Mouse (Mus musculus) myocyte (in vitro differentiated cells): ENCODE measurements around the gene C1s2. TPM values are rescaled to one million over a fixed set of nuclear protein-coding genes. Genes with fewer than 3 reads are reported as not detected.
A peak's percentile ranks its signal among the peaks of the same experiment; 100 is the strongest.

Source experiments
- H3K27me3 ChIP-seq: one replicate; pipeline ENCODE4 v1.6.1; 2011; ENCODE audit not compliant: control insufficient read depth, insufficient read depth, insufficient read length
- H3K36me3 ChIP-seq: one replicate; pipeline ENCODE4 v1.6.1; 2011; ENCODE audit not compliant: control insufficient read depth, insufficient read depth
- H3K4me2 ChIP-seq: one replicate; pipeline ENCODE4 v1.6.1; 2011; ENCODE audit warnings: low read depth, control low read depth
- H3K4me3 ChIP-seq: one replicate; pipeline ENCODE4 v1.5.1; 2011; ENCODE audit warnings: mild to moderate bottlenecking, control low read depth, moderate library complexity
- H3K79me2 ChIP-seq: one replicate; pipeline ENCODE4 v1.6.1; 2011; ENCODE audit not compliant: control insufficient read depth, insufficient read depth
- H3ac ChIP-seq: one replicate; pipeline ENCODE4 v1.6.1; 2011; ENCODE audit not compliant: control insufficient read depth, insufficient read length
- CEBPB ChIP-seq: IDR thresholded peaks from 2 replicates; pipeline ENCODE4 v1.6.1; 2011; ENCODE audit warnings: mild to moderate bottlenecking, moderate library complexity; ENCODE audit not compliant: poor library complexity, insufficient read depth, severe bottlenecking
- E2F4 ChIP-seq: IDR thresholded peaks from one replicate; pipeline ENCODE4 v1.6.1; 2011; ENCODE audit warnings: mild to moderate bottlenecking, control low read depth, moderate library complexity; ENCODE audit not compliant: insufficient read depth
- MAX ChIP-seq: IDR thresholded peaks from one replicate; pipeline ENCODE4 v1.6.1; 2011; ENCODE audit warnings: low read depth, mild to moderate bottlenecking, control low read depth
- MYOD1 ChIP-seq, 3 experiments: IDR thresholded peaks; one replicate each; pipeline ENCODE4 v1.6.1; 2011; ENCODE audit warnings: control low read depth in 2 of 3, low read depth in 2 of 3, mild to moderate bottlenecking in 2 of 3, moderate library complexity in 1 of 3; ENCODE audit not compliant: insufficient read length in 2 of 3, control insufficient read depth in 1 of 3
- MYOG ChIP-seq, 3 experiments: IDR thresholded peaks; one replicate each; pipeline ENCODE4 v1.6.1; 2011; ENCODE audit warnings: control low read depth in 2 of 3, low read depth in 2 of 3, mild to moderate bottlenecking in 2 of 3; ENCODE audit not compliant: insufficient read length in 2 of 3, control insufficient read depth in 1 of 3, insufficient read depth in 1 of 3
- POLR2A ChIP-seq: IDR thresholded peaks from one replicate; pipeline ENCODE4 v1.6.1; 2011; ENCODE audit warnings: low read depth, mild to moderate bottlenecking, control low read depth, moderate library complexity; ENCODE audit not compliant: insufficient read length
- POLR2AphosphoS2 ChIP-seq: IDR thresholded peaks from one replicate; pipeline ENCODE4 v1.6.1; 2011; ENCODE audit warnings: low read depth, control low read depth; ENCODE audit not compliant: insufficient read length
- REST ChIP-seq: IDR thresholded peaks from one replicate; pipeline ENCODE4 v1.6.1; 2011; ENCODE audit warnings: mild to moderate bottlenecking, control low read depth, moderate library complexity; ENCODE audit not compliant: insufficient read depth, insufficient read length
- SRF ChIP-seq: IDR thresholded peaks from one replicate; pipeline ENCODE4 v1.6.1; 2011; ENCODE audit warnings: low read depth; ENCODE audit not compliant: control insufficient read depth, insufficient read length
- TCF12 ChIP-seq: IDR thresholded peaks from one replicate; pipeline ENCODE4 v1.6.1; 2011; ENCODE audit warnings: mild to moderate bottlenecking, control low read depth; ENCODE audit not compliant: poor library complexity, insufficient read depth, severe bottlenecking
- TCF3 ChIP-seq: IDR thresholded peaks from one replicate; pipeline ENCODE4 v1.6.1; 2011; ENCODE audit warnings: low read depth, control low read depth; ENCODE audit not compliant: insufficient read length
- USF1 ChIP-seq: IDR thresholded peaks from one replicate; pipeline ENCODE4 v1.6.1; 2011; ENCODE audit warnings: low read depth, mild to moderate bottlenecking, control low read depth, moderate library complexity
- polyA plus RNA-seq: library from polyadenylated mRNA; unstranded; fragments of >200 nt; fragmentation: generic; extraction: Trizol; gene quantifications from one replicate; pipeline ENCODE4 v1.2.1, GENCODE M21; 2012; ENCODE audit warnings: missing spikeins

C1s2 gene
- polyA plus RNA-seq, 1 experiment: 0.07 TPM

DNA sequence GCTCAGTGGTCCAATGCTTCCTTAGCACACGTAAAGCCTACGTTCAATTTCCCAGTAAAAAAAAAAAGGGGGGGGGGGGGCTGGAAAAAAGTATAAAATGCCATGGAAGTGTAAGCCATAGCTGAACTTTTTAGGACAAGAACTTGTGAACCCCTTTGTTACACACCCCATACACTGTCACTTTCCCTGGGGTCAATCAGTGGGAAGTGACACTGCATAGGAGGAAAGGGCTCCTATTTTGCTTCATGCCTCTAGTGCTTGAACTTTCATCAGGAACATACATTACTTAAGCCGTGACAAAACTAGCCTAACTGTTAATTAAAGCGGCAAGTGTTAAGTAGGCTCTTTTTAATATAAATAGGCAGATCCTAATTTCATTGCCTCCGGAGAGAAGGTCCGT lies 26.1 kb upstream of the C1s2 start:
- H3K79me2 ChIP-seq: peaks cover 21% of the 10 kb centered on the region
- H3K4me3 ChIP-seq: peak overlapping the region; percentile 74
- peaks cover 4% of the 10 kb centered on the region for H3K36me3 ChIP-seq
- H3ac ChIP-seq: no peak overlapping the region
- no peak for TF ChIP-seq E2F4
- no peak for TF ChIP-seq TCF12
- TF ChIP-seq CEBPB: no peak
- TF ChIP-seq POLR2AphosphoS2: no peak
- no peak for TF ChIP-seq TCF3
- no peak for TF ChIP-seq MYOG (IDR thresholded peaks at IDR 0.05; ENCODE audit: control insufficient read depth in 1 of 3, insufficient read depth in 1 of 3, insufficient read length in 2 of 3, low read depth in 2 of 3)
- no peaks in the 10 kb centered on the region for H3K27me3 ChIP-seq
- H3K4me2 ChIP-seq: peak overlapping the region; percentile 59

DNA sequence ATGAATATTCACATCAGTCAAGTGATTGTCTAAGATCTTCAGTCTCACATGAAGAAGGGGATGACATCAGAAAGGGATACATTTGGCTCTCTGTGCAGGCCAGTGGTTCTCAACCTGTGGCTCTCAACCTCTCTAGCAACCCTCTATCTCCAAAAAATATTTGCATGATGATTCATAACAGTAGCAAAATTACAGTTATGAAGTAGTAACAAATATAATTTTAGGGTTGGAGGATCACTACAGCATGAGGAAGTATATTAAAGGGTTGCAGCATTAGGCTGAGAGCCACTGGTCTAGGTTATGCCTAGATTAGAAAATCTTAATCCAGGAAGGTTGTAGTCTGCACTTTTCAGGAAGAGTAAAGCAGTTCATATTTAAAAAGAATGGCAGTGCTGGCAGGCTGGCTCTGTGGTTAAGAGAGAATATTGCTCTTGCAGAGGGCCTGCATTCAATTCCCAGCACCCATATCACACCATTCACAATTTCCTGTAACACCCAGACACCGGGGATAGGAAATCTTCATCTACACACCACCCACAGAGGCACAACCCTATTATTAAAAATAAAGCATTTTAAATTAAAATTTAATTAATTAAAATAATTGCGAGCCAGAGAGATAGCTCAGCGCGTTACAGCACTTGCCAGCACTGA lies 25.4 kb upstream of the C1s2 start:
- TF ChIP-seq MYOG (IDR thresholded peaks at IDR 0.05; ENCODE audit: control insufficient read depth in 1 of 3, insufficient read depth in 1 of 3, insufficient read length in 2 of 3, low read depth in 2 of 3): no peak
- TF ChIP-seq E2F4: no peak
- Histone ChIP-seq H3K4me3 (peak overlapping the region; percentile 74), H3K36me3 (peaks cover 4% of the 10 kb centered on the region), H3ac (no peak overlapping the region), H3K27me3 (no peaks in the 10 kb centered on the region), H3K79me2 (peaks cover 15% of the 10 kb centered on the region), H3K4me2 (peak overlapping the region; percentile 59)

DNA sequence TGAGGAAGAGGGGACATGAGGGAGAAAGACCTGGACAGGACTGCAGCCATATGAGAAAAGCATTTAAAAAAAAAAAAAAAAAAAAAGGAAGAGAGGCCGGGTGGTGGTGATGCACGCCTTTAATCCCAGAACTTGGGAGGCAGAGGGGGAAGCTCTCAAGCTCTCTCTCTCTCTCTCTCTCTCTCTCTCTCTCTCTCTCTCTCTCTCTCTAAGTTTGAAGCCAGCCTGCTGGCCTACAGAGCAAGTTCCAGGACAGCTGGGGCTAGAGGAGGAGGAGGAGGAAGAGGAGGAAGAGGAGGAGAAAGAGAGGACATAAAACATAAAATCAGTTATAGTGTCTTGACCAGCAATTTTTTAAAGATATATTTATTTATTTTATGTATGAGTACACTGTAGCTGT lies 22.2 kb upstream of the C1s2 start:
- Histone ChIP-seq H3K4me2 (no peak overlapping the region), H3K79me2 (no peaks in the 10 kb centered on the region), H3ac (no peak overlapping the region), H3K27me3 (no peaks in the 10 kb centered on the region), H3K36me3 (no peaks in the 10 kb centered on the region), H3K4me3 (no peak overlapping the region)
- TF ChIP-seq USF1 (no peak), TCF3 (no peak)

DNA sequence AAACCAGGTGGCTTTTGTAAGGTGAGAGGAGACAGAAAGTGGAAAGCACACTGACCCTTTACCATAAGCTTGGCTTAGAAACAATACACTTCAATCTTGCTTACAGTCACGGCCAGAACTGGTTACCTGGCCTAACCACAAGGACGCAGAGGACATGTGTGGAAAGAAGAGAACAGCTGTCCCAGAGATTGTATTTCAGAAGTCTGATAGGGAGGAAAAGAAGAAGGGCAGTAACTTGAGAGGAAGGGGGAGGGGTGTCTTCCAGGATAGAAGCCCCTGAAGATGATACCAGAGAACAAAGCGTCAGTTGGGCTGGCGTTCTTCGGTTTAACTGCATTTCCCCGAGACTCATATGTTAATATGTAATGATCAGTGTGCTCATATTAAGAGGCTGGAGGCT lies 20.0 kb upstream of the C1s2 start:
- no peaks in the 10 kb centered on the region for H3K27me3 ChIP-seq
- peak overlapping the region; percentile 28 for H3K4me2 ChIP-seq
- no peak for TF ChIP-seq E2F4
- no peak for TF ChIP-seq REST
- TF ChIP-seq MYOG (IDR thresholded peaks at IDR 0.05; ENCODE audit: control insufficient read depth in 1 of 3, insufficient read depth in 1 of 3, insufficient read length in 2 of 3, low read depth in 2 of 3): peak in 2 of 3 experiments; percentile 28 to 65
- TF ChIP-seq TCF12: peak; percentile 20
- peak; percentile 31 to 79 (median 49) for TF ChIP-seq MYOD1 (IDR thresholded peaks at IDR 0.05; ENCODE audit: control insufficient read depth in 1 of 3, insufficient read length in 2 of 3, low read depth in 2 of 3)
- no peak for TF ChIP-seq CEBPB
- H3ac ChIP-seq: no peak overlapping the region
- no peak overlapping the region for H3K4me3 ChIP-seq
- no peaks in the 10 kb centered on the region for H3K79me2 ChIP-seq
- H3K36me3 ChIP-seq: no peaks in the 10 kb centered on the region

DNA sequence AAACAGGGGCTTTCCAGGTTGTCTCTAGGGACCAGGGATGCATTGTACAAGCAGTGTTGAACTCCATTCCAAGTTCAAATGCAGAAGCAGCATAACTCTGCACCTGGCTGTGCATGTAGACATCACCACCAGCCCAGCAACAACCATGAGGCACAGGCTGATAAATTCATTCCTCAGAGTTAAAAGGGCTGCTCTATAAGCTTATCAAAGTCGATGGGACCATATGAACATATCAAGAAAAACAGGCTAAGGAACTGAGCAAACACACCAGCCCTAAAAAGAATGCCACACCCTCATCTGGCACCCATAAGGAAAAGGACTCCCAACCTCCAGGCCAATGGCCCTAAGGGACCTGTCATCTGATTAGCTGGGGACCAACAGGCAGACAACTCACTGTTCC lies 10.5 kb upstream of the C1s2 start:
- Histone ChIP-seq H3K27me3 (no peaks in the 10 kb centered on the region), H3K4me3 (no peak overlapping the region), H3ac (no peak overlapping the region), H3K4me2 (no peak overlapping the region), H3K79me2 (no peaks in the 10 kb centered on the region), H3K36me3 (no peaks in the 10 kb centered on the region)
- no peak for TF ChIP-seq POLR2A
- no peak for TF ChIP-seq MYOG (IDR thresholded peaks at IDR 0.05; ENCODE audit: control insufficient read depth in 1 of 3, insufficient read depth in 1 of 3, insufficient read length in 2 of 3, low read depth in 2 of 3)
- TF ChIP-seq E2F4: no peak
- TF ChIP-seq SRF: no peak
- TF ChIP-seq USF1: no peak
- no peak for TF ChIP-seq POLR2AphosphoS2
- no peak for TF ChIP-seq MYOD1 (IDR thresholded peaks at IDR 0.05; ENCODE audit: control insufficient read depth in 1 of 3, insufficient read length in 2 of 3, low read depth in 2 of 3)
- TF ChIP-seq TCF3: no peak
- no peak for TF ChIP-seq MAX
- TF ChIP-seq CEBPB: no peak
- TF ChIP-seq REST: no peak
- no peak for TF ChIP-seq TCF12

DNA sequence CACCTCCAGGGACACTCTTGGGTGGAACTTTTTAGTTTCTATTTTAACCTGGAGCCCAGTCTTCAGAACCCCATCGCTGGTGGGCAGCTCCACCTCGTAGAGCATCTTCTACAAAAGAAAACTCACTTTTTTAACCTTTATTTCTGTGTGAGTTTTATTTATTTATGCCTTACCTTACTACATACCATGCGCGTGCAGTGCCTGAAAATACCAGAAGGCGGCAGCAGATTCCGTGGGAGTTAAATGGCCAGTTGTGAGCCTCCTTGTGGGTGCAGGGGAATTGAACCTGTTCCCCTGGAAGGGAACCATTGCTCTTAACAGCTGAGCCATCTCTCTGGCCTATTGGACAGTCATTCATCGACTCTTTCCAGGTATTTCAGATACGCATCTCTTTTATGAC lies 5.1 kb upstream of the C1s2 start:
- no peak overlapping the region for H3K4me2 ChIP-seq
- H3ac ChIP-seq: no peak overlapping the region
- no peaks in the 10 kb centered on the region for H3K36me3 ChIP-seq
- no peak for TF ChIP-seq USF1
- no peak for TF ChIP-seq CEBPB
- no peak for TF ChIP-seq REST
- no peak for TF ChIP-seq E2F4
- TF ChIP-seq POLR2A: no peak
- no peak for TF ChIP-seq TCF3
- no peak for TF ChIP-seq TCF12
- TF ChIP-seq SRF: no peak
- TF ChIP-seq POLR2AphosphoS2: no peak
- no peak for TF ChIP-seq MYOG (IDR thresholded peaks at IDR 0.05; ENCODE audit: control insufficient read depth in 1 of 3, insufficient read depth in 1 of 3, insufficient read length in 2 of 3, low read depth in 2 of 3)
- no peak for TF ChIP-seq MAX
- H3K79me2 ChIP-seq: no peaks in the 10 kb centered on the region
- no peak overlapping the region for H3K4me3 ChIP-seq
- no peaks in the 10 kb centered on the region for H3K27me3 ChIP-seq
